Mouse (Mus musculus): Measurements from ENCODE around the gene Srgap2. TPM values are rescaled to one million over a fixed set of nuclear protein-coding genes. Genes with fewer than 3 reads are reported as not detected.
A peak's percentile ranks its signal among the peaks of the same experiment; 100 is the strongest.

Srgap2 gene
- polyA plus RNA-seq, 1 experiment from 2014 or later = 17.0 TPM

GRCm38 (mm10) chr1:131290648-131291047, 236.5 kb downstream of the Srgap2 start:
- H3K4me3 ChIP-seq = no peak overlapping the region
- H3K9me3 ChIP-seq = no peaks in the 10 kb centered on the region
- H3K4me2 ChIP-seq = no peak overlapping the region
- peaks cover 46% of the 10 kb centered on the region for H3K36me3 ChIP-seq
- WGBS = 41% methylated on average over 2 of the region's 2 CpGs
- no peak overlapping the region for H3K27ac ChIP-seq
- no peaks in the 10 kb centered on the region for H3K4me1 ChIP-seq
- ATAC-seq (ENCODE audit: insufficient number of reproducible peaks, low FRiP score, low TSS enrichment, low read depth) = no peak
- H3K27me3 ChIP-seq = no peaks in the 10 kb centered on the region
- no peak overlapping the region for H3K9ac ChIP-seq

DNA sequence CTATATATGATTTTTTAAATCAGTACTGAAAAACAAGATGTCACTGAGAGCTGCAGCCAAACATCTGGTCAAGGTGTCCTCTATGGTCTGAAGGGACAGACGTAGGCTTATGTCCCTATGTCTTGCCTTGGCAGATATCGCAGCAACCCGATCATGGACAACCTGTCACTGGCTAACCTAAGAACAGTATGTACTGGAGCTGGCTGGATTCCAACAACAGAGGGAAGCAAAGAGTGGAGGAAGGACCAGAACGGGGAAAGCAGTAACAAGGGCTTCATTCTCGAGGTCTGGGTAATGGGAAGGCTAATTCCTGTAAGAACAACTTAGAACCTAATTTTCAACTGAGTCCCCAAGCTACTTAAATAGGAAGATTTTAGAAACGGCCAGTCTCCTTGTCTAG, 238.2 kb downstream of the Srgap2 start:
- H3K36me3 ChIP-seq = peaks cover 38% of the 10 kb centered on the region
- H3K27me3 ChIP-seq = no peaks in the 10 kb centered on the region
- no peaks in the 10 kb centered on the region for H3K4me1 ChIP-seq
- no peaks in the 10 kb centered on the region for H3K9me3 ChIP-seq
- no peak overlapping the region for H3K27ac ChIP-seq
- H3K9ac ChIP-seq = no peak overlapping the region
- no peak for ATAC-seq (ENCODE audit: insufficient number of reproducible peaks, low FRiP score, low TSS enrichment, low read depth)
- 79% methylated on average over 6 of the region's 6 CpGs for WGBS
- no peak overlapping the region for H3K4me3 ChIP-seq
- no peak overlapping the region for H3K4me2 ChIP-seq

- no peak for ATAC-seq (ENCODE audit: insufficient number of reproducible peaks, low FRiP score, low TSS enrichment, low read depth)
- no peak overlapping the region for H3K9ac ChIP-seq
- no peak overlapping the region for H3K4me3 ChIP-seq
- no peak overlapping the region for H3K27ac ChIP-seq
- H3K4me1 ChIP-seq = 0 out of 2 replicates have a peak, but pooled peaks cover 1% of the 10 kb centered on the region
- 67% methylated on average over 2 of the region's 2 CpGs for WGBS
- H3K9me3 ChIP-seq = no peaks in the 10 kb centered on the region
- H3K4me2 ChIP-seq = no peak overlapping the region
- peaks cover 33% of the 10 kb centered on the region for H3K36me3 ChIP-seq
- no peaks in the 10 kb centered on the region for H3K27me3 ChIP-seq
Observed at GRCm38 (mm10) chr1:131287267-131287666, 239.9 kb downstream of the Srgap2 start.

- Histone ChIP-seq H3K9ac (no peak overlapping the region), H3K27ac (no peak overlapping the region), H3K27me3 (no peaks in the 10 kb centered on the region), H3K36me3 (peaks cover 28% of the 10 kb centered on the region), H3K4me1 (0 out of 2 replicates have a peak, but pooled peaks cover 2% of the 10 kb centered on the region), H3K4me2 (no peak overlapping the region), H3K4me3 (no peak overlapping the region), H3K9me3 (no peaks in the 10 kb centered on the region)
- no peak for ATAC-seq (ENCODE audit: insufficient number of reproducible peaks, low FRiP score, low TSS enrichment, low read depth)
- WGBS = 78% methylated on average over 5 of the region's 5 CpGs
Observed at GRCm38 (mm10) chr1:131286803-131287202, 240.3 kb downstream of the Srgap2 start.

GRCm38 (mm10) chr1:131284616-131285015, 242.5 kb downstream of the Srgap2 start:
- no peak for ATAC-seq (ENCODE audit: insufficient number of reproducible peaks, low FRiP score, low TSS enrichment, low read depth)
- Histone ChIP-seq H3K36me3 (peaks cover 14% of the 10 kb centered on the region), H3K9me3 (no peaks in the 10 kb centered on the region), H3K4me2 (no peak overlapping the region), H3K27ac (no peak overlapping the region), H3K9ac (no peak overlapping the region), H3K4me1 (peaks cover 11% of the 10 kb centered on the region), H3K4me3 (no peak overlapping the region), H3K27me3 (no peaks in the 10 kb centered on the region)
- 70% methylated on average over 4 of the region's 4 CpGs for WGBS

DNA sequence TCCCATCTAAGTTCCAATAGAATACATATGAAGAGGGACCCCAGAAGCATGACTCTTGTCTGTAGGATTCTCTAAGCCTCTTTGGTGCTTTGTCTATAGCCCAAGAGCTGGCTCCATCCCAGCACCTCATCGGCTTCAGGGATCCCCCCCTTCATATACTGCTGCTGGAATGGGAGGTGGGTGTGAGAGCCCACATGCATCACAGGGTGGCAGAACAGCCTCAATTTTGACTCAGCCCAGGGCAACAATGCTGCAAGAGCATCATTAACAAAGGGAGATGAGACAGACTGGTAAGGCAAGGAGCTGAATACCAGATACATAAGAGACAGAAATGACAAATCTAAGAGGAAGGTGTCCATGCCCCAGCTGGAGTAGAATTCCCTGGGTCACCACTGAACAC, 243.0 kb downstream of the Srgap2 start:
- no peak overlapping the region for H3K27ac ChIP-seq
- WGBS = 85% methylated on average over 1 of the region's 1 CpGs
- no peak overlapping the region for H3K4me2 ChIP-seq
- H3K9ac ChIP-seq = no peak overlapping the region
- H3K9me3 ChIP-seq = no peaks in the 10 kb centered on the region
- peaks cover 15% of the 10 kb centered on the region for H3K4me1 ChIP-seq
- H3K4me3 ChIP-seq = no peak overlapping the region
- ATAC-seq (ENCODE audit: insufficient number of reproducible peaks, low FRiP score, low TSS enrichment, low read depth) = no peak
- H3K27me3 ChIP-seq = no peaks in the 10 kb centered on the region
- peaks cover 10% of the 10 kb centered on the region for H3K36me3 ChIP-seq

GRCm38 (mm10) chr1:131281731-131282130, 245.4 kb downstream of the Srgap2 start:
- Histone ChIP-seq H3K9me3 (no peaks in the 10 kb centered on the region), H3K36me3 (peaks cover 3% of the 10 kb centered on the region; the same call in 1 of the 2 replicates)
- no peak for ATAC-seq (ENCODE audit: insufficient number of reproducible peaks, low FRiP score, low TSS enrichment, low read depth)

DNA sequence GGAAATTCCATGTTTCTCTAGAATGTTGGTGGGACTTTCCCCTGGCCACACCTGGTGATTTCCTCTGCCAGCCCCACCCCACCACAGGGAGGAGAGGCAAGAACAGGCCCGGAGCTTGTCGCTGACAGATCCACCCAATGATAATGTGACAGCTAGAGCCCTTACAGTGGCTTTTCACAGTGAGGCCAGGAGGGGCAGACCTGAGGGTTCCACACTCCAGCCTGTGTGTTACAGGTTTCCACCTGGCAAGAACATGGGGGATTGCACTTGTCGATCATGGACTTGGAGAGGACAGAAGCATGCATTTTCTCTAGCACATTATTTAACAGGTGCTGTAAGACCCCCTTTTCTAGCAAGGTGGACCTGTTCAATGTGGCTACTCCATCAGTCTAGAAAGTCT, 246.9 kb downstream of the Srgap2 start:
- Histone ChIP-seq H3K4me2 (no peak overlapping the region), H3K4me3 (no peak overlapping the region), H3K9ac (no peak overlapping the region), H3K27me3 (no peaks in the 10 kb centered on the region), H3K36me3 (no peaks in the 10 kb centered on the region), H3K4me1 (peaks cover 31% of the 10 kb centered on the region), H3K9me3 (no peaks in the 10 kb centered on the region), H3K27ac (no peak overlapping the region)
- 48% methylated on average over 3 of the region's 3 CpGs for WGBS
- no peak for ATAC-seq (ENCODE audit: insufficient number of reproducible peaks, low FRiP score, low TSS enrichment, low read depth)

More at GRCm38 (mm10) chr1:131281731-131282130, 245.4 kb downstream of the Srgap2 start:
- Histone ChIP-seq H3K4me2 (no peak overlapping the region), H3K4me3 (no peak overlapping the region), H3K27me3 (no peaks in the 10 kb centered on the region), H3K27ac (no peak overlapping the region), H3K4me1 (peaks cover 28% of the 10 kb centered on the region), H3K9ac (no peak overlapping the region)
- 54% methylated on average over 4 of the region's 4 CpGs for WGBS

DNA sequence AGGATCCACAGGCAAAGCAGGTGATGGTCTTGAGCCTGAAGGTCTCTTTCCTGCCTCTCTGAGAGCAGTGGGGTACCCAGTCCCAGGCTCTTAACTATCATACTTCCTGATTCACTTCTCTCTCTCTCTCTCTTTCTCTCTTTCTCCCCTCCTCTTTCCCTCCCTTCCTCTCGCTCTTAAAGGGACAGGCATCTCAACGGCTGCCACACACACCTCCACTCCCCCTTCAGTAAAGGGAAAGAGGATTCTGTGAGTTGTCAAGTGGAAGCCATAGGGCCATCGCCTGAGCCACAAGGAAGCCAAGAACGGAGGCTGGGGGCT, 247.7 kb downstream of the Srgap2 start, which contains the start of gene Ikbke:
Gene Ikbke (minus strand): TSS at position 151 of the 321 bp plus-strand sequence.
- Histone ChIP-seq H3K27me3 (no peaks in the 10 kb centered on the region), H3K27ac (peak within 1 kb of the TSS; percentile 54; the same call in 1 of the 2 replicates), H3K4me2 (peak within 1 kb of the TSS; percentile 65), H3K9me3 (no peaks in the 10 kb centered on the region), H3K4me3 (peak within 1 kb of the TSS; percentile 46), H3K9ac (peak within 1 kb of the TSS; percentile 45; the same call in 1 of the 2 replicates), H3K36me3 (no peaks in the 10 kb centered on the region), H3K4me1 (peaks cover 38% of the 10 kb centered on the region)
- ATAC-seq (ENCODE audit: insufficient number of reproducible peaks, low FRiP score, low TSS enrichment, low read depth) = no peak
- 28% methylated on average over 4 of the region's 4 CpGs for WGBS

DNA sequence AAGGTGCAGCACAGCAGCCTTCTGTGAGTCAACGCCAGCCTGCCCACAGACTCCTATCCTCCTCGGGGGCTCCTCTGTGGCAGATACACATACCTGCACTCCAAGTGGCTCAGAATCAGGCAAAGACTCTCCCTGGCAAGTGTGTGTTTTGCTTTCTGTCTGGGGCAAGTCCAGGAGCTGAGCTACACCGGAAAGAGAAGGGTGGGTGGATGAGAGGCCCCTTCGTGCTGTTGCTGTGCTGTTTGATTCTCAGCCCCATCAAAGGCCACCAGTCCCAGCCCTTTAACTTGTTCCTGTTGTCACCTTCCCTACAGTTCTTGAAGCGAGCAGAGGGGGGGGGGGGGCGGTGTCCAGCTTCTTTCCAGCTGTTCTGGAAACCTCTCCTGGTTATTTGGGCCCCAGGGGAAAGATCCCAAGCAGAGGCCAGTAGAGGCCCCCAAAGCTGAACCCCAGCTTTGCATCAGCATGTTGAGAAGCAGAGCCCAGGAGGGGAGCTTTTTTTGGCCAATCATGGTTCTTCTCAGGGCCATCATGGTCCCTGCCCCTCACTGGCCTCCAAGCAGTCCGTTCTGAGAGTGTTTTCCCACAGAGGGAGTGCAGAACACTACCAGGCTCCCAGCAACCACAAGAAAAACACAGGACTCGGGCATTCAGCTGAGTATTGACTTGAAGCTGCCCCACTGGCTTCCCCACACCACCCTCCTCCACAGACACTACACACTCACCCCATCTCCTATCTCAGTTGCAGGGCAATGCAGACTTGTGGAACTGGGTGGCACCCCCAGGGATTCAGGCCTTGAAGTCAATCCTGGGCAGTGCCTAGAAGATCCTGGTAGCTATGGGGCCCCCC, 248.3 kb downstream of the Srgap2 start:
- no peak for ATAC-seq (ENCODE audit: insufficient number of reproducible peaks, low FRiP score, low TSS enrichment, low read depth)

GRCm38 (mm10) chr1:131276831-131277230, 250.3 kb downstream of the Srgap2 start:
- no peak for ATAC-seq (ENCODE audit: insufficient number of reproducible peaks, low FRiP score, low TSS enrichment, low read depth)
- Histone ChIP-seq H3K27ac (no peak overlapping the region), H3K4me1 (peaks cover 36% of the 10 kb centered on the region), H3K9me3 (no peaks in the 10 kb centered on the region), H3K9ac (no peak overlapping the region), H3K27me3 (no peaks in the 10 kb centered on the region), H3K36me3 (no peaks in the 10 kb centered on the region), H3K4me2 (no peak overlapping the region), H3K4me3 (no peak overlapping the region)

More for the DNA sequence above, 248.3 kb downstream of the Srgap2 start:
- Histone ChIP-seq H3K9me3 (no peaks in the 10 kb centered on the region), H3K9ac (peak overlapping the region; percentile 45; the same call in 1 of the 2 replicates), H3K27ac (peak overlapping the region; percentile 54; the same call in 1 of the 2 replicates), H3K4me2 (peak overlapping the region; percentile 65), H3K36me3 (no peaks in the 10 kb centered on the region), H3K4me3 (peak overlapping the region; percentile 46), H3K27me3 (no peaks in the 10 kb centered on the region), H3K4me1 (peaks cover 38% of the 10 kb centered on the region)
- WGBS = 27% methylated on average over 8 of the region's 8 CpGs

DNA sequence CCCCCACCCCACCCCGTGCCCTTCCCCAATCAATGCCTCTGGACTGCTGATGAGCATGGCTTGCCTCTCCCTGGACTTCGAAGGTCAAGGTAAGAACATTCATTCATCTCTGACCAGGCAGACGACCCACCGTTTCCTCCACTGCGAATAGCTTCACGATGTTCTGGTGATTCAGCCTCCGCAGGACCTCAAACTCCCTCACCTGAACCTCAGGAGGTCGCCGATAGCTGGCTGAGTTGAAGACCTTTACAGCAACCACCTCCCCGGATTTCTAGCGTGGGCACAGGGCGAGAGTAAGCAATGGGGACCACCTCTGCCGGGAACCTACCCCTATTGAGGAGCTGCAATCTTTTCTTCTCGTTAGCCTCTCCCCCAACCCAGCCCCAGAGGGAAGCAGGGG, 251.6 kb downstream of the Srgap2 start:
- no peak overlapping the region for H3K27ac ChIP-seq

More for the DNA sequence above, 251.6 kb downstream of the Srgap2 start:
- Histone ChIP-seq H3K9ac (no peak overlapping the region), H3K4me3 (no peak overlapping the region), H3K9me3 (no peaks in the 10 kb centered on the region), H3K4me2 (no peak overlapping the region), H3K27me3 (no peaks in the 10 kb centered on the region), H3K4me1 (peaks cover 36% of the 10 kb centered on the region), H3K36me3 (no peaks in the 10 kb centered on the region)
- ATAC-seq (ENCODE audit: insufficient number of reproducible peaks, low FRiP score, low TSS enrichment, low read depth) = no peak
- WGBS = 73% methylated on average over 14 of the region's 14 CpGs
